Mouse (Mus musculus) embryo, embryonic 11 days (tissue): ENCODE results near the gene Bpifb2.
"Not testable (repeated sequence)": the region's sequence is repeated elsewhere in the genome, so short reads cannot be mapped to it uniquely, and the experiment has no call there.

Experiments
- DNase-seq: peaks from one replicate; pipeline ENCODE4 v3.0.0-alpha.2; 2015

Bpifb2 gene

DNA sequence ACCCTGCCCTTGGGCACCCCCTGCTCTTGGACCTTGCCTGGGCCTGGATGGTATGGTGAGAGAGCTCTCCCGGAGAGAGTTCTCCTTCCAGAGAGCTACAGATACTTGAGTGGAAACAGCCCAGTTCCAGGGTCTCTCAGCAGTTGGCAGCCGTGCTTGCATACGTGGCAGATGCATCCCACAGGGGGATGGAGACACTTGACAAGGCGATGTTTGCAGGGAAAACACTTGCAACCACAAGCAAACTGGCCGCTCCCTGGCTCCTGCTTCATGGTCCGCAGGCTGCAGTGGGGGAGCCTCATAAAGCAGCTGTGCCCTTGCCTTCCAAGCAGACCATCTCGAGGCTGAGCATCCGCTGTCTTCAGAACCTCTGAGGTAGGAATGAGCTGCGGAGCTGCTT is at the start of gene Bpifb2:
Gene Bpifb2 (plus strand): TSS at position 301 of the 400 bp plus-strand sequence.
- DNase-seq: no peak

DNA sequence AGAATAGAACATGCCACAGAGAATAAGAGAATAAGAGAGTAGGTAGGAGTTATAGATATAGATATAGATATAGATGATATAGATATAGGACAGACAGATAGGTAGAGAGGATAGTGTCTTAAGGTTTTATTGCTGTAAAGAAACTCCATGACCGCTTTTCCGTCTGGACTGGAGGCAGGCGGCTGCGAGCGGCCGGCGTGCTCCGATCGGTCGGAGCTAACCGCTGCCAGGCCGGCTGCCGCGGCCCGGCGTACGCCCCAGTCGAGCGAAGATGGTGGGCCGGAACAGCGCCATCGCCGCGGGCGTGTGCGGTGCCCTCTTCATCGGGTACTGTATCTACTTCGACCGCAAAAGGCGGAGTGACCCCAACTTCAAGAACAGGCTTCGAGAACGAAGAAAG is 48.9 kb upstream of the Bpifb2 start:
- not testable (repeated sequence) for DNase-seq

DNA sequence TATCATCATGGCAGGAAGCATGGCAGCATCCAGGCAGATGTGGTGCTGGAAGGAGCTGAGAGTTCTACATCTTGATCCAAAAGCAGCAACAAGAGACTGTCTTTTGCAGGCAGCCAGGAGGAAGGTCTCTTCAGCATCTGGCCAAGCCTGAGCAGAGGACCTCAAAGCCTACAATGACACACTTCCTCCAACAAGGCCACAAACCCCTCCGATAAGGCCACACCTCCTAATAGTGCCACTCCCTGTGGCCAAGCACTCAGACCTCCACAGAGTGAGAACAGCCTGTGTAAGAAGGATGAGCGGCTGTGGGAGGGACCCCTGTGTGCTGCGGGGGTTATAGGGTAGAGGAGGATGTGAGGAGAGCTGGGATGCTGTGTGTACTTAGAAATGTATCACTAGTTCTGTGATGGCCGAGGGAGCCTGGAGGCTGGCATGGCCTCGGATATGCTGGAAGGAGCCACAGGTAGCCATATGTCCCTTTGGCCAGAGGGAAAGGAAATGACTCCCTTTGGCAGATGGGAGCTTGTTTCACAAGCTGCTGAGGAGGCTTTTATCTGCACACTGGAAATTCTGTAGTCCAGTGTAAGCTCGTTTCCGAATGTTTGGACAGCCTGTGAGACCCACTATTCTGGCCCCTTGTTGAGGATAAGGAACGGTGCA is 47.5 kb upstream of the Bpifb2 start:
- no peak for DNase-seq

DNA sequence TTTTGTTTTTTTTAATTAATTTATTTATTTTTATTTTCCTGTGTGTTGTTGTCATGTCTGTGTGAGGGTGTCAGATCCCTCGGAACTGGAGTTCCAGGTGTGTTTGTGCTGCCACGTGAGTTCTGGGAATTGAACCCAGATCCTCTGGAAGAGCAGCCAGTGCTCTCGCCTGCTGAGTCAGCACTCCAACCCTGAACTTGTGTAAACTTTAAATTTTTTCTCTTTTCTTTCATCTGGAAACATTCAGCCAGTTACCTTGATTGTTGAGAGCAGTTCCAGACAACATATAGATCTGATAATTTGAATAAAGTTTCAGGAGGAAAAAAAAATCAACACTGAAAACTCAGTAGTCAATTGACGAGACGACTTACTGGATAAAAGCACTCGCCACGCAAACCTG is 46.1 kb upstream of the Bpifb2 start:
- DNase-seq: no peak

DNA sequence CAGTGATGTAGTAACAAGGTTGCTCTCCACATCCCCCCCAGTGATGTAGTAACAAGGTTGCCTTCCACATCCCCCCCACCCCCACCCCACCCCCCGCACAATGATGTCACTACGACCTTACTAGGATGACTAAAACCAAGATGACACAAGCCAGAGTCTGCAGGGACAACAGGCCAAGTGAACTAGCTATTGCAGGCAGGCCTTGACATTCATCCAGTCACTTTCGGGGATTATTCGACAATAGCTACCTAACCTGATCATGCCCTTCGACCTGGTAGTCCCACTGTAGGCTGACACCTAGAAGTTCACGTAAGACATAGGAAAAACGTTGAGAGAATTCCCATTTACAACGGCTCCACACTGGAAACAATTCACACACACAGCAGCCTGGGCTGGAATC is 41.6 kb upstream of the Bpifb2 start:
- no peak for DNase-seq

DNA sequence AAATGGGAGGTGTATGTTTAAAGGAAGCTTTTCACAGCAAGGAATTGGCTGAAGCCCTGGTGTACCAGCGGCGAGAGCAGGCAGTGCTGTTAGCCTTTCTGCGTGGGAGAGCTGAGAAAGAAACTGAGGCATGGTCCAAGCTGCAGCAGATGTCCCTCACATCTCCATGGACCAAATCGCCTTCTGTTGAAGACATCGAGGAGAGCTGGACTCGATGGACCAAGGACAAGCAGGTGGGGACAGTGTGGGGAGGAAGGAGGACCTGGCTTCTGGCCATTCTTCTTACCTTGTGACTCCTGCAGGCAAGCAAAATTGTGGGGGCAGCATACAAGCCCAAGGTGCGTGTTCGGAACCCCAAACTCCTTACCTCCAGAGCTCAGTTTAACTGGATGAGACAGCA is 32.0 kb upstream of the Bpifb2 start:
- no peak for DNase-seq

DNA sequence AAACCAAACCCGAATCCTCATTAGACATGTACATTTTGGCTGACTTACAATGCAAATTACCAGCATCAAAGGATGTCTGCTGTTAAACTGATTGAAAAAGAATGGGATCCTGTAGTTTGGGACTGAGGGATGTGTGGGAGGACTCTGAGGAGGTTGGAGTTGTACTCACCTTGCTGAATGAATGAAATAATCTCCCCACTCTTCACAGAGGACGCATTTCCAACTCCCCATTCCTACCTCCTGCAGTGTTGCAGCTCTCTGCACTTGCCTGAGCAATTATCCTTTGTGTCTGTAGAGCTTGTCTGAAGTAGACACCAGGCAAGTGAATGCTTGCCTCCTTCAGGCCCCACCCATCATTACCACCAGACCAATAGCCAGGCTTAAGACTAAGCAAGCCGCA is 26.5 kb upstream of the Bpifb2 start:
- no peak for DNase-seq

DNA sequence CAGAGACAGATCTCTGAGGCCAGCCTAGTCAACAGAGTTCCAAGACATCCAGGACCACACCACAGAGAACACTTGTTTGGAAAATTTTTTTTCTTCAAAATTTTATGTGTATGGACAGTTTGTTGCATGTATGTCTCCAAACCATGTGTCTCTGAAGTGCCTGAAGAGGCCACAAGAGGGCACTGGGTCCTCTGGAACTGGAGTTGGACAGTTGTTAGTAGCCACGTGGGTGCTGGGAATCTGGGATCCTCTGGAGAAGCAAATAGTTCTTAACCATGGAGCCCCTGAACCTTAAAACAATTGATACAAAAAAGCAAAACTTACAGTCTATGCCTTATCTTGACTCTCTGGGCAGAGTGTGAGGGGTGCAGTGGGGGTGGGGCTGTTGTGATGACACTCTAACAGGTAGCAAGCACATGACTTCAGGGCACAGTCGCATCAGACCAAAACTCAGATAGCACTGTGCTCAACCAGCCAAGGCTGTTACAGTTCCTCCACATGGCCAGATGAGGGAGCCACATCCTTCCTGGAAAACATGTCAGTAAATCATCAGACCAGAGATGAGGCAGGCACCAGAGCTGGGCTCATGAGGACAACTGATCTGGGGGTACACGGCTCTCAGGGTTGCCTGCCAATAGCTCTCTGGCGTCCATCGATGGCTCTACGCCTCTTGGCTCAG is 24.4 kb upstream of the Bpifb2 start:
- DNase-seq: no peak

DNA sequence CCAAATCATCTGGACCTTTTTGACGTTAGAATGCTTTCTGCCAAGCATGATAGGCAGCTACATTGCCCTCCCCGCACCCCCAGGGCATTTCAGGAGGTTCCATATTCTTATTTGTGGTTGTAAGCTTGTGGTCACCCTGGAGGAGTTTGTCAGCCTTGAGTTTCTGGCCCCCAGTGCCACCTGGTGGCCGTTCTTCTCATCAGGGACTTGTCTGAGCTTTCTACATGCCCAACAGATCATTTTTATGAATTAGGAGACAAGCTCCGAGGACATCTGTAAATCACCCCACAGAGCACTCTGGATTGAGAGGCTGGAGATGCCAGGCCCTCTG is 23.9 kb upstream of the Bpifb2 start:
- peak; percentile 56 for DNase-seq

DNA sequence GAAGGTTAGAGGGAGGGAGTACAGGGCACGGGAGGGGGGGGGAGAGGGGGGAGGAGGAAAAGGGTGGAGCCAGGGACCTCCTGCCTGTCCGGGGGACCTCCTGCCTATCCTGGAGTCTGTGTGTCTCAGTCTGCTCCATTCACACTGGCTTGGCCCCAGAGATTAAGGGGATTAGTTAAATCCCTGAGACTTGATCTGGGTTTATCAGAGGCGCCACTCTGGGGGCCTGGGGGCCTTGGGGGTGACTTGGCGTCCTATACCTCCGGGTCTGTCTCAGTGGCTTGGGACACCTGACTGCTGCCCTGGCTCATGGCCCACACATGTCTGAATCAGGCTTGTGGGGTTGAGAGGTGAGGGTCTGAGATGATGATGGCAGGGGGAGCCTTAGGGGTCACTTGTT is 21.3 kb upstream of the Bpifb2 start:
- no peak for DNase-seq

DNA sequence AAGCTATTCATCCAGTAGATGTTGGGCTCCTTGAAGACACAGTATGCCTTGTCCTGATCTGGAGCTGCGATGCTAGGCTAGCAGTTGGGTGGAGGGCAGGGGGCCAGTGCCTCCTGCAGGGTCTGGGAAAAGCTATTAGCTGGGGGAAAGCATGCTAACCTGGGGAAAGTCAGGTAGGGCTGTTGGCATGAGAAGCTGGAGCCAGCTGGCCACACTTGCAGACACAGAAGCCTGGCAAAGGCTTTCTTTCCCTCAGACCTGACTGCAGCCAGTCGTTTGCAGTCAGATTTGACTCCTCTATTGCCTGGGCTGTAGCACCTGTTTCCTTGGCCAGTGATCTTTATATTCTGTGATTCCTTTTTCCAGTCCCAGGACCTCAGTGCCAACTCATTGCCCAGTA is 15.3 kb upstream of the Bpifb2 start:
- no peak for DNase-seq

DNA sequence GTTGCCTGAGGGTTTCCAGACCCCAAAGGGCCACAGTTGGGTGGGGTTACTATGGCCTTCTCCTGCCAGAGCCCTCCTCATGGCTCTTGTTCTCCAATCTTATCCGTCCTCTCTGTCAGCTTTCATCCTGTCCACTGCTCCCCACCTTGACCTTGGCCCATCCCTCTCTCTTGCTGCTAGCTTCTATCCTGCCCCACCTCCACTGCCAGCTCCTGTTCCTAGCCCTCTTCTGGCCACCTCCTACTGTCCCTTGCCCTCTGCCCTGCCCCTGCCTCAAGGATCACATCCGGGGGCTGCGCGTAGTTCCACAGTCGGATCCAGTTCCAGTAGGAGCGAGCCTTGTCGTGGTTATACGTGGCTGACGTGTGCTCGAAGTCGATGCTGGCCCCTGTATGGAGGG is 14.5 kb upstream of the Bpifb2 start:
- no peak for DNase-seq

DNA sequence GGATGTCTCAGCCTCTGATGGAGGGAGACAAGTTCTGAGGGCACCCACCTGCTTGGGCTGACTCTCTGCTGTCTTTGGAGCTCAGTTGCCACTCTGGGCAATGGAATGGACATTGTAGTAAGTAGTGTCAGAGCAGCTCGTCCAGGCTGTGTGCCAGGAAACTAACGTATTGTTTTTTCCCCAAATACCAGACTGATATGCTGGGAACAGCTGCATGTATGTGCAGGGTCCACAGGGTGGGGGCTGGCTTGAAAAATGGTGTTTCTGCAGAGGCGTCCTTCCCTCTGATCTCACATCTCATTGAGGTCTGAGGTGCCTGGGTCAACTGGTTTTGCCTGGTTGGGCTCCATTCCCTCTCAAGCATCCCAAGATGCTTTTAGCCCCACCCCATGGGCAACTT is 14.1 kb upstream of the Bpifb2 start:
- DNase-seq: no peak

DNA sequence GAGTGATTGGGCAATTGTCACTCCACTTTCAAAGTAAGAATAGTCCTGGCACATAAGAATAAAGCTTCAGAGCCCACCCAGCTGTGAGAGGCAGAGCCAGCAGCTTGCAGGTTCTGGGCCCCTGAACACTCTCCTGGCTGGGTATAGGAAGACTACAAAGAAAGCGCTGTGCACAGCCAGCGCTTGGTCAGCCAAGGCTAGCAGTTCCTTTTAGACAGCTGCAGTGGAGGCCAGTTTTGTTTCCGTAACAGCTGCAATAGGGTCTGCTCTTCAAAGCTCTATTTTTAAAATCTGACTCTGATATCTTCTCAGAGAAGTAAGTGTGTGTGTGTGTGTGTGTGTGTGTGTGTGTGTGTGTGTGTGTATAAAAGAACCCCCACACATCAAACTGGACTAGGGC is 12.9 kb upstream of the Bpifb2 start:
- no peak for DNase-seq

DNA sequence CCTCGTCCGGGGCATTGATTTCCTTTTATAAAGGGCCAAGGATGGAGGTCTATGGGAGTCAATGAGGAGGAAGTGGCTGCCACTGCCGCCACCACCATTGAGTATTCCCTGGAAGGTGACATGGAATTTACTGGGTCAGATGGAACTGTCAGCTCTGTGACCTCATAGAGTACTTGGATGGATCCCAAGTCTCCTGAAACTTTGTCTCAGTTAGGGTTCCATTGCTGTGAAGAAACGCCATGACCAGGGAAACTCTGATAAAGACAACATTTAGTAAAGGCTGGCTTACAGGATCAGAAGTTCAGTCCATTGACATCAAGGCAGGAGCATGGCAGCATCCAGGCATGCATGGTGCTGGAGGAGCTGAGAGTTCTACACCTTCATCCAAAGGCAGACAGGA is 3.9 kb upstream of the Bpifb2 start, which contains the start of gene Sun5:
Gene Sun5 (minus strand): TSS at position 101 of the 400 bp plus-strand sequence.
- no peak for DNase-seq

DNA sequence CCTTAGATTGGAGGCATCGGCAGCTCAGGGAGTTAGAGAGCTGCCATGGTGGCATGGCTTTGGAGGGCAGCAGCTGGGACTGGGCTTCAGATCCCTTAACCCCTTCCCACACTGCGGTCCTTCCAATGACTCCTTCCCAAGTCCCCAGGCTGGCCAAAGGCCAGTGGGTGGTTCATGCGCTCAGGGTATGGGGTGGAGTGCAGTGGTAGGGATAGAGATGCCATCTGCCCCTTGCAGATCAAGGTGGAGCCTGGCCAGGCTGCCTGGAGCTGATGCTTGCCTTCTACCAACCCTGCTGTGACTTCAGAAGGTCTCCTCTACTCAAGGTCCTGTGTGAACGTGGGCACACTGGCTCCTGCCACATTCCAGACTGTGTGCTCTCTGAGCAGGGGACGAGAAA is 24.3 kb downstream of the Bpifb2 start:
- DNase-seq: no peak

DNA sequence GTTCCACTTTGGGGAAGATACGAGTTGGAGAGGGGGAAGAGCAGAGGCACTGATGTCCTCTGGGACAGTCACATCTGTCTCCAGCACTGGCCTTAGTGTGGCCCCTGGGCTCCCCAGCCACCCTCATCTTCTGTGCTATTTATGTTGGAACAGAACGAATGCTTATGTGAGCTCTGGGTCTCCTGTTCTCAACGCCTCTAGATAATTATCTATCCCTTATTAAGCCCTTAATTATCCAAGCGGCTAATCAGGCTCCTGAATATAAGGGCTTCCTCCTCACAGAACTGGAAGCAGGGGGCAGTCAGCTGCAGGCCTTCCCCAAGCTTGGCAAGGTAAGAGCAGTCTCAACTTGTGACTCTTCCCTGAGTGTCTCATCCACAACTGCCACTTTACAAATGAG is 25.2 kb downstream of the Bpifb2 start, which contains the start of gene Bpifb6:
Gene Bpifb6 (plus strand): TSS at position 301 of the 400 bp plus-strand sequence.
- DNase-seq: no peak

DNA sequence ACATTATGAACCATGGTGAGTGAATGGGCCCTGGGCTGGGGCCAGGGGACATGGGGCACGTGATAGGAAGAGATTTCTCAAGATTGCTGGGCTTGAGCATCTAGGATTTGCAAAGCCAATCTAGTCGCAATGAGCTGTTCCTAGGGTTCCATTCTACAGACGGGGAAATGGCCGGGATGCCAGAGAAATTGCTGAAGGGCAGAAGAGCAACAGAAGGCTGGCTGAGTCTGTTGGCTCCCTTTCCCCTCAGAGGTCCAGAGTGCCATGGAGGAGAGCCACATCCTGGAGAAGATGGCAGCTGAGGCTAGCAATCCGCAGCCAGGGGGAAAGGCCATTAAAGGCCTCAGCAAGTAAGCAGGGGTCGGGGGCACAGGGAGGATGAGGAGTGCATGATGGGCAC is 27.9 kb downstream of the Bpifb2 start:
- no peak for DNase-seq

DNA sequence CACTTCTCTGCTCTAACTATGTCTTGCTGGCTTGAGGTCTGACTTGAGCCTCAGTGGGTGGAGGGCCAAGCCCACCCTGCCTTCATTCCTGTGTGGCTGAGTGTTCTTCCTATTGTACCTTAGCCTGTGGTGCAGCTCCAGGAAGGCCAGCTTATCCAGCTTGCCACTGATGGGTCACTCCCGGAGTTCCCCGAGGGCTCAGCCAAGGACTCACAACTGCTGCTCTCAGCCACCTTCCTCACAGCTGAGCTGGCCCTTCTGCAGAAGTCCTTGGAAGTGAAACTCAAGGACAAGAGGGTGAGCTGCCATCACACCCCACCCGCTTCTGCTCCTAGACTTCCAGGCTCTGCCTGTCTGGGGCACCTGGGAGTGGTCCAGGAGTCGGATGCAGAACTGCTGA is 31.8 kb downstream of the Bpifb2 start:
- DNase-seq: no peak

DNA sequence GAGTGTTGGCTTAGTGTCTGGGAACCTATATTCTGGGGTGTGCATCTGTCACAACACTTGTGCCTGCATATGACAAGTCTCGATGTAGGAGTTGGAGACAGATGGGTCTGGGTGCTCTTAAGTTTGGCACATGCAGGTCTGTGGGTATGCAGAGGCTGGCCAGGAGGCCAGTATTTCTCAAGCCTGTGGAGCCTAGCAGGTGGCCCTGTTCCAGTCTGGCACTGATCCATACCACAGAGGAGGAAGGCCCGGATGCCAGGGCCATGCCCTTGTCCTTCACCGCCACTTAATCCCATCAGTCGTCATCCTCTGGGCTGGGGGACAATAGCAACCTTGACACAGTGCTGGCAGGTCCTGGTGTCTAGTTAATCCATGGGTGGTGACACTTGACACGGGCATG is 39.3 kb downstream of the Bpifb2 start:
- DNase-seq: no peak

DNA sequence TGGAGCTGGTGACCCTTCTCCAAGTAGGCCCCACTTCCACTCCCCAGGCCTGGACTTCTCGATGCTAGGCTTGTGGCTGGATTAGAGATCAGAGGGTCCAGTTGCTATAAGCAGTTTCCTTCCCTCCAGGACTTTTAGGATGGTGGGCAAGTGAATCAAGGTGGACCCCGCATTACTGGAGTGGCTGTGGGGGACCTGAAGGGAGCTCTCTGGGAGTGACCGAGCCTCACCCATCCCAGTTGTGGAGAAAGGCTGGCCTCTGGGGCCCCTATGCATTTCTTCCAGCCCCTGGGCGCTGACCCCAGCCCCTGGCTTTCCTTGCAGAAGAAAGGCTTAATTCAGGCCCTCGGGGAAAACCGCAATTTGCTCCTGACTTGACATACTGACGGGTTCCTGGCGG is 43.1 kb downstream of the Bpifb2 start, which contains the start of gene Bpifb3:
Gene Bpifb3 (plus strand): TSS at position 301 of the 400 bp plus-strand sequence.
- DNase-seq: no peak

DNA sequence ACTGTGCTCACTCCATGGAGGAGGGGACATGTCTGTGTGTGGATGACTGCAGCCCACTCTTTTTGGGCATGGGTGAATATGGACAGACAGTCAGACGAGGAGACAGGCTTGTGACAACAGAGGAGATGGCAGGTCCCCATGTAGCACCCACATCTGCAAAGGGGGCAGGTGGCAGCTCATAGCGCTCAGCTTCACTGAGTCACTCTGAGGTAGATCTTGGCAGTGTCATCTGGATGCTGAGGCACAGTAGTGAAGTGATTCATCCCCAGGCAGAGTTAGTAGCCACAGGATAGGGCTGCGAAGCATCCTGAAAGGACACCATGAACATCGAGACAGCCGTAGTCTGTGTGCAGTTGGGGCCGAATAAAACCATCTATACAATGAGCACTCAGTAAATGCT is 46.4 kb downstream of the Bpifb2 start:
- DNase-seq: no peak

DNA sequence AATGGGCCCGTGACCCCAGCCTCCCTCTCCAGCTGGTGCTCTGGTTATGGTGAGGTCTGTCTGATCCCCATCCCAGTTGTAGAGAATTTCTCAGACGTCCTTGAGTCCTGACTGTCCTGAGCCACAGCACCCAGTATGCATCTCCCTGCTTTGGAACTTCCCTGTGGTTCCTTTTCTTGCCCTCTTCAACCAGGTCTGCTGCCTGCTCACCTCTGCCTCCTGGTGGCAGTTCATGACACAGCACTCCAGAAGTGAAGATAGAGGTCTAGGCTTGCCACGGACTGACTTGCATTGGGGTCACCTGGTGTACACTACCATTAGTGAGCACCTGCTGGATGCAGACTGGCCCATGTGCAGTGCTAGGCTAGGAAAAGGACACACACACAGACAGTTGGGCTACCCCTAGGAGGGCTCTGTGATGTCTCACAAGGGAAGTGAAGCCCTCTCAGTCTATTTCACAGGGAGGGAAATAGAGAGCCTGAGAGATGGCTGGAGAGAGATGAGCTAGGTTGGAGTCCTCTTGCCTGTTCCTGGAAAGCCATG is 55.1 kb downstream of the Bpifb2 start:
- peak; percentile 66 for DNase-seq

DNA sequence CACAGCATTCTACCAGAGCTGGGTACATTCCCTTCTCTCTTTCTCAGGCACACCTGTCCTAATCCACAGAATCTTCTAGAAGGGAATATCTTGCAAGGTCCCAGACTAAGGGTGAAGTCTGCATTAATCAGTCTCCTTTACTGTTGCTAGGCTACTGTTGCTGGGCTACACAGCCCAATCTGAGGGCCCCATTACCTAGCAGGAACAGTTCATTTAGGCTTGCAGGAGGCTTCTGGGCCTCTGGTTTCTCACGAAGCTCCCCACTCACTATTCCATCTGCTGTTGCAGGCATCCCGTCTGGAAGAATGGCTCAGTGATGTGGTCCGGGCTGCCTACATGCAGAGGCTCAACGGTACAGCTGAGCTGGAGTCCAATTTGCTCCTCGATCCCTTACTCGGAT is 56.3 kb downstream of the Bpifb2 start:
- no peak for DNase-seq

DNA sequence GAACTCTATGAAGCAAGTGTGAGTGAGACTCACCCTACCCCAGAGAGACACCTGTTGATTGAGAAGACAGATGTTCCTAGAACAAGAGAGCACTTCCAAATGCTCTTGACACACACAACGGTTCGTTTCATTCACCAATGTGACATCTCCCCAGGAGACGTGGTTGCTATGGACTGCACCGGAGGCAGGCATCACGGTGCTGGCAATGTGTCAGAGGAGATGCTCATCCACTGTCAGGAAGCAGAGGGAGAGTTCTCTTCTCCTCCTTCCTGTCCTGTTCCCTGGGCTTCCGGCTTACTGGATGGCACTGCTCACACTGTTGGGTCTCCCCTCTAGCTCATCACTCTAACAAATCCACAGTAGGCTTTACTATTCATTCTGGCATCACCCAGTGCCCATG is 58.5 kb downstream of the Bpifb2 start:
- DNase-seq: no peak
